Mouse (Mus musculus) adrenal gland, postnatal 10 days (tissue): ENCODE results near the gene Lamtor5. TPM values are rescaled to one million over a fixed set of nuclear protein-coding genes. Genes with fewer than 3 reads are reported as not detected.
"Not testable (repeated sequence)": the region's sequence is repeated elsewhere in the genome, so short reads cannot be mapped to it uniquely, and the experiment has no call there.

Experiments used
- DNase-seq: peaks from one replicate; pipeline ENCODE4 v3.0.0; 2021; ENCODE audit warnings: mixed read lengths
- total RNA-seq, 2 experiments: library from RNA; stranded (reverse); gene quantifications; 2 replicates each; pipeline ENCODE4 v1.2.3; 2021

The Lamtor5 gene
- total RNA-seq, 2 experiments from 2014 or later = 71.5 to 73.4 TPM

- no peak for DNase-seq
Observed at GRCm38 (mm10) chr3:107266814-107267345, 11.8 kb upstream of the Lamtor5 start.

GRCm38 (mm10) chr3:107272433-107272832 is 6.2 kb upstream of the Lamtor5 start:
- no peak for DNase-seq

GRCm38 (mm10) chr3:107273820-107274219 is 4.8 kb upstream of the Lamtor5 start:
- peak; percentile 75 for DNase-seq

GRCm38 (mm10) chr3:107275351-107275750 is 3.3 kb upstream of the Lamtor5 start:
- no peak for DNase-seq

GRCm38 (mm10) chr3:107275996-107276395 is 2.7 kb upstream of the Lamtor5 start:
- DNase-seq = no peak

GRCm38 (mm10) chr3:107276626-107277025 is 2.0 kb upstream of the Lamtor5 start:
- no peak for DNase-seq

GRCm38 (mm10) chr3:107286123-107286522 is 7.5 kb downstream of the Lamtor5 start:
- no peak for DNase-seq

GRCm38 (mm10) chr3:107287346-107287745 is 8.7 kb downstream of the Lamtor5 start:
- no peak for DNase-seq

GRCm38 (mm10) chr3:107290764-107291381 is 12.2 kb downstream of the Lamtor5 start, which contains the start of gene Slc16a4:
Slc16a4 (plus strand) TSS chr3:107291230.
- DNase-seq = peak; percentile 61

GRCm38 (mm10) chr3:107295672-107296360 is 17.2 kb downstream of the Lamtor5 start:
- no peak for DNase-seq

- DNase-seq = not testable (repeated sequence)
Observed at GRCm38 (mm10) chr3:107296917-107297316, 18.3 kb downstream of the Lamtor5 start.

GRCm38 (mm10) chr3:107317338-107317737 is 38.7 kb downstream of the Lamtor5 start:
- no peak for DNase-seq

GRCm38 (mm10) chr3:107321141-107321540 is 42.5 kb downstream of the Lamtor5 start:
- peak; percentile 33 for DNase-seq

- no peak for DNase-seq
Observed at GRCm38 (mm10) chr3:107321776-107322175, 43.1 kb downstream of the Lamtor5 start.

GRCm38 (mm10) chr3:107326442-107326841 is 47.8 kb downstream of the Lamtor5 start:
- DNase-seq = no peak

- DNase-seq = peak; percentile 43
Observed at GRCm38 (mm10) chr3:107330503-107331424, 52.1 kb downstream of the Lamtor5 start.

- no peak for DNase-seq
Observed at GRCm38 (mm10) chr3:107331746-107332126, 53.1 kb downstream of the Lamtor5 start.

GRCm38 (mm10) chr3:107332127-107332959 is 53.7 kb downstream of the Lamtor5 start:
- peak; percentile 71 for DNase-seq

GRCm38 (mm10) chr3:107332960-107333380 is 54.3 kb downstream of the Lamtor5 start:
- peak; percentile 93 for DNase-seq
